Mouse (Mus musculus): ENCODE data around the gene Erbin. TPM values are rescaled to one million over a fixed set of nuclear protein-coding genes. Genes with fewer than 3 reads are reported as not detected.

Erbin gene
- polyA plus RNA-seq, 1 experiment from 2014 or later: 7.7 TPM

GRCm38 (mm10) chr13:103847614-103848013 lies 72.7 kb downstream of the Erbin start:
- Histone ChIP-seq H3K9me3 (ENCODE audit: low read length) (no peaks in the 10 kb centered on the region), H3K4me1 (ENCODE audit: insufficient read depth) (no peaks in the 10 kb centered on the region), H3K4me2 (ENCODE audit: low read depth, low read length) (no peak overlapping the region), H3K9ac (replicated peaks) (no peak overlapping the region), H3K4me3 (ENCODE audit: low read depth, low read length) (no peak overlapping the region), H3K27me3 (ENCODE audit: insufficient read depth, low read length) (no peaks in the 10 kb centered on the region), H3K36me3 (replicated peaks; ENCODE audit: insufficient read depth, low read length) (peaks cover 33% of the 10 kb centered on the region), H3K27ac (ENCODE audit: low read depth) (no peak overlapping the region)
- 87% methylated on average over 2 of the region's 2 CpGs for WGBS (ENCODE audit: insufficient replicate concordance)
- TF ChIP-seq EP300 (IDR thresholded peaks at IDR 0.05; ENCODE audit: low read depth) (no peak), CTCF (IDR thresholded peaks at IDR 0.05; ENCODE audit: low read depth) (no peak)
- no peak for DNase-seq
- ATAC-seq: no peak

GRCm38 (mm10) chr13:103841287-103842201 lies 78.8 kb downstream of the Erbin start:
- ATAC-seq: peak; percentile 13; the same call in 1 of the 2 replicates
- no peak for DNase-seq

GRCm38 (mm10) chr13:103838619-103839018 lies 81.7 kb downstream of the Erbin start:
- ATAC-seq (no peak), DNase-seq (no peak)
- no peaks in the 10 kb centered on the region for H3K27me3 ChIP-seq (ENCODE audit: insufficient read depth, low read length)
- H3K36me3 ChIP-seq (replicated peaks; ENCODE audit: insufficient read depth, low read length): peaks cover 58% of the 10 kb centered on the region
- no peak overlapping the region for H3K4me2 ChIP-seq (ENCODE audit: low read depth, low read length)
- no peaks in the 10 kb centered on the region for H3K4me1 ChIP-seq (ENCODE audit: insufficient read depth)
- WGBS (ENCODE audit: insufficient replicate concordance): 89% methylated on average over 2 of the region's 2 CpGs
- no peak overlapping the region for H3K4me3 ChIP-seq (ENCODE audit: low read depth, low read length)
- H3K27ac ChIP-seq (ENCODE audit: low read depth): no peak overlapping the region
- no peak overlapping the region for H3K9ac ChIP-seq (replicated peaks)
- TF ChIP-seq CTCF (IDR thresholded peaks at IDR 0.05; ENCODE audit: low read depth): no peak
- TF ChIP-seq EP300 (IDR thresholded peaks at IDR 0.05; ENCODE audit: low read depth): no peak
- H3K9me3 ChIP-seq (ENCODE audit: low read length): no peaks in the 10 kb centered on the region

More at GRCm38 (mm10) chr13:103841287-103842201, 78.8 kb downstream of the Erbin start:
- Histone ChIP-seq H3K4me3 (ENCODE audit: low read depth, low read length) (no peak overlapping the region), H3K9ac (replicated peaks) (no peak overlapping the region), H3K27ac (ENCODE audit: low read depth) (no peak overlapping the region), H3K9me3 (ENCODE audit: low read length) (no peaks in the 10 kb centered on the region), H3K36me3 (replicated peaks; ENCODE audit: insufficient read depth, low read length) (peaks cover 56% of the 10 kb centered on the region), H3K27me3 (ENCODE audit: insufficient read depth, low read length) (no peaks in the 10 kb centered on the region), H3K4me1 (ENCODE audit: insufficient read depth) (no peaks in the 10 kb centered on the region), H3K4me2 (ENCODE audit: low read depth, low read length) (no peak overlapping the region)
- TF ChIP-seq EP300 (IDR thresholded peaks at IDR 0.05; ENCODE audit: low read depth) (no peak), CTCF (IDR thresholded peaks at IDR 0.05; ENCODE audit: low read depth) (no peak)
- 78% methylated on average over 5 of the region's 5 CpGs for WGBS (ENCODE audit: insufficient replicate concordance)

GRCm38 (mm10) chr13:103829623-103830135 lies 90.6 kb downstream of the Erbin start:
- H3K4me3 ChIP-seq (ENCODE audit: low read depth, low read length): no peak overlapping the region
- H3K27me3 ChIP-seq (ENCODE audit: insufficient read depth, low read length): no peaks in the 10 kb centered on the region
- H3K27ac ChIP-seq (ENCODE audit: low read depth): no peak overlapping the region
- H3K4me1 ChIP-seq (ENCODE audit: insufficient read depth): no peaks in the 10 kb centered on the region
- peaks cover 42% of the 10 kb centered on the region for H3K36me3 ChIP-seq (replicated peaks; ENCODE audit: insufficient read depth, low read length)
- ATAC-seq (no peak), DNase-seq (no peak)
- no peaks in the 10 kb centered on the region for H3K9me3 ChIP-seq (ENCODE audit: low read length)
- TF ChIP-seq EP300 (IDR thresholded peaks at IDR 0.05; ENCODE audit: low read depth): no peak
- no peak for TF ChIP-seq CTCF (IDR thresholded peaks at IDR 0.05; ENCODE audit: low read depth)
- no peak overlapping the region for H3K9ac ChIP-seq (replicated peaks)
- WGBS (ENCODE audit: insufficient replicate concordance): 84% methylated on average over 2 of the region's 2 CpGs
- no peak overlapping the region for H3K4me2 ChIP-seq (ENCODE audit: low read depth, low read length)

GRCm38 (mm10) chr13:103822270-103822669 lies 98.0 kb downstream of the Erbin start:
- Histone ChIP-seq H3K4me1 (ENCODE audit: insufficient read depth) (no peaks in the 10 kb centered on the region), H3K9ac (replicated peaks) (no peak overlapping the region), H3K27me3 (ENCODE audit: insufficient read depth, low read length) (no peaks in the 10 kb centered on the region), H3K4me2 (ENCODE audit: low read depth, low read length) (no peak overlapping the region), H3K27ac (ENCODE audit: low read depth) (no peak overlapping the region), H3K36me3 (replicated peaks; ENCODE audit: insufficient read depth, low read length) (peaks cover 23% of the 10 kb centered on the region), H3K4me3 (ENCODE audit: low read depth, low read length) (no peak overlapping the region), H3K9me3 (ENCODE audit: low read length) (no peaks in the 10 kb centered on the region)
- ATAC-seq (no peak), DNase-seq (no peak)
- WGBS (ENCODE audit: insufficient replicate concordance): 76% methylated on average over 1 of the region's 1 CpGs
- no peak for TF ChIP-seq CTCF (IDR thresholded peaks at IDR 0.05; ENCODE audit: low read depth)
- no peak for TF ChIP-seq EP300 (IDR thresholded peaks at IDR 0.05; ENCODE audit: low read depth)

- Histone ChIP-seq H3K9me3 (ENCODE audit: low read length) (no peaks in the 10 kb centered on the region), H3K36me3 (replicated peaks; ENCODE audit: insufficient read depth, low read length) (peaks cover 23% of the 10 kb centered on the region), H3K9ac (replicated peaks) (no peak overlapping the region), H3K27ac (ENCODE audit: low read depth) (no peak overlapping the region), H3K4me1 (ENCODE audit: insufficient read depth) (no peaks in the 10 kb centered on the region), H3K27me3 (ENCODE audit: insufficient read depth, low read length) (no peaks in the 10 kb centered on the region), H3K4me2 (ENCODE audit: low read depth, low read length) (no peak overlapping the region), H3K4me3 (ENCODE audit: low read depth, low read length) (no peak overlapping the region)
- WGBS (ENCODE audit: insufficient replicate concordance): 63% methylated on average over 5 of the region's 5 CpGs
- TF ChIP-seq CTCF (IDR thresholded peaks at IDR 0.05; ENCODE audit: low read depth): no peak
- TF ChIP-seq EP300 (IDR thresholded peaks at IDR 0.05; ENCODE audit: low read depth): no peak
- DNase-seq: no peak
- no peak for ATAC-seq
These were observed 100.9 kb downstream of the Erbin start for GRCm38 (mm10) chr13:103819377-103819776.

Data from liver, postnatal 0 days (tissue).